Mouse (Mus musculus): Measurements from ENCODE around the gene Gm6034.
"Not testable (repeated sequence)": the region's sequence is repeated elsewhere in the genome, so short reads cannot be mapped to it uniquely, and the experiment has no call there.

The Gm6034 gene

DNA sequence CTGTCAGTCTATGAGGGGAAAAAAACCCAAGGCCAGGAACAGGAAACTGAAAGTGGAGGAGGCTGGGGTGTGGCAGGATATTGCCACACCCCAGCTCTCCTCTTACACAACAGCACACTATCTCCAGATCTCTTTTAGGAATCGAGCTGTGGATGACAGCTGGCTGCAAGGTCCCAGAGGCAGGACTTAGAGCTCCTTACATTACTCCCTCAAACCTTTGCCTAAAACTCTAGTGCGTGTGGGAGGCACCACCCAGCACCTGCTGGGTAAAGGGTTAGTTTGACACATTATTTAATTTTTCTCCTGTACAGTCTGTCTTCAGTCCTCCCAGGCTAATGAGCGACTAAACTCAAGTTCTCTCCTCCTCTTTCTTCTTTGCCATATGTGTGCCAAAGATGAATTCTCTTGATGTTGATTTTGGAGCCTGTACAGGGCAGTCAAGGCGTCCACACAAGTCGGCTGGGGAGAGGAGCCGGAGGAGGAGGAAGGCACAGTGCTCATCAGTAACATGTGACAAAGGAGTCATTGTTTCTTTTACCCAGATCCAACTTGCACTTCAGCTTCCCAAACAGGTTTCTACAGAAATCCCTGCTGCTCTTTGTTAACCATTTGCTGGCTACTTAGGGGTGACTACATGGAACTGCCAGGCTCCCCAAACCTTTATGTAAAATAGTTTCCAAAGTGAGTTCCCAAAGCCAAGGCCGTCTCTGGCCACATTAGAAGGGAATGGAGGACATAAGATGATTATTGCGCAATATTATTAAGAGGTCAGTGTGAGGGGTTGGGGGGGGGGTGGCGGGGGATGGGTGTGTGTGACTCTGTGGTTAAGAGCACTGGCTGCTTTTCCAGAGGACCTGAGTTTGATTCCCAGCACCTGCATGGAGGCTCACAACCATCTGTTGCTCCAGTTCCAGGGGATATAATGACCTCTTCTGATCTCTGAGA is 18.8 kb upstream of the Gm6034 start:
- DNase-seq, result no peak

DNA sequence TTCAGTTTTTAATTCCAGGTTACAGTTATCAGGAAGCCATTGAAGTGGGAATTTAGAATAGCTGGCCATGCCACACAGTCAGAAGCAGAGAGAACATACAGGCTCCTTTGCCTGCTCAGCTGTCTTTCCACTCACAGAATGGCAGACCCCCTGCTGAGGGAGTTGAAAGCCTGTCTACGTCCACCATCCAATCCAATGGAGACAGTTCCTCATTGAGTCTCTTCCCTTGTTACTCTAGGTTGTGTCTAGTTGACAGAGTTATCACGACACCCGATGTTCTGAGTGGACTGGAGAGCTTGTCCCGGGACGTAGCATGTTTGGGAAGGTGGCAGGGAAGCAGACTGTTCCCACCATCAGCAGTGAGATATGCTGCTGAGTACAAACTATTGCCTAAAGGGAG is 17.6 kb upstream of the Gm6034 start:
- no peak for DNase-seq

DNA sequence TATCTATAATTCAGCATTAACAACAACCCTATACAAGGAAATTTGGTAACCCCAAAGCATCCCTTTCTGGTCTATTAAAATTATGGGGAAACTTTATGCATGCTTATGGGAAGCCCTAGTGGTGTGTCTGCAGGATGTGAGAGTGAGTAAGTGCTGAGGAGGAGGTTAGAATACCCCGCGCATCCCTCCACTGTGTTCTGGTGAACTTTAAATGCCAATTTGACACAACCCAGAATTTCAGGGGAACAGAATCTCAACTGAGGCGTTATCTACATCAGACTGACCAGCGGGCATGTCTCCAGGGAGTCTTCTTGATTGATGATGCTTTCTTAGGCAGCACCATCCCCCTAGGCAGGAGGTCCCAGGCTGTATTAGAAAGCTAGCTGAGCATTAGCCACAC is 16.9 kb upstream of the Gm6034 start:
- DNase-seq, result no peak

DNA sequence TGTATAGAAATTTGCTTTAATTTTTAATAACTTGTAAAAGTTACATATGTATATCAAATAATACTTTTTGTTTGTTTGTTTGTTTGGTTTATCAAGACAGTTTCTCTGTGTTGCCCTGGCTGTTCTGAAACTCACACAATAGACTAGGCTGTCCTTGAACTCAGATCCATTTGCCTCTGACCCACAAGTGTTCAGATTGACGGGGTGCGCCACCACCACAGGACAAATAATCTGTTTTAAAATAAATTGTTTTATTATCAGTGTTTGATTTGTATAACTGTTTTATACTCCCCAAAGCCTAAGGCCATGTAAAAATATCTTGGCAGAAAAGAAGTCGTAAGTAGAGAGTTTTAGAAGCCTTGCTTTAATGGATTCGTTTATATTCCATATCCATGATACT is 15.1 kb upstream of the Gm6034 start:
- no peak for DNase-seq

DNA sequence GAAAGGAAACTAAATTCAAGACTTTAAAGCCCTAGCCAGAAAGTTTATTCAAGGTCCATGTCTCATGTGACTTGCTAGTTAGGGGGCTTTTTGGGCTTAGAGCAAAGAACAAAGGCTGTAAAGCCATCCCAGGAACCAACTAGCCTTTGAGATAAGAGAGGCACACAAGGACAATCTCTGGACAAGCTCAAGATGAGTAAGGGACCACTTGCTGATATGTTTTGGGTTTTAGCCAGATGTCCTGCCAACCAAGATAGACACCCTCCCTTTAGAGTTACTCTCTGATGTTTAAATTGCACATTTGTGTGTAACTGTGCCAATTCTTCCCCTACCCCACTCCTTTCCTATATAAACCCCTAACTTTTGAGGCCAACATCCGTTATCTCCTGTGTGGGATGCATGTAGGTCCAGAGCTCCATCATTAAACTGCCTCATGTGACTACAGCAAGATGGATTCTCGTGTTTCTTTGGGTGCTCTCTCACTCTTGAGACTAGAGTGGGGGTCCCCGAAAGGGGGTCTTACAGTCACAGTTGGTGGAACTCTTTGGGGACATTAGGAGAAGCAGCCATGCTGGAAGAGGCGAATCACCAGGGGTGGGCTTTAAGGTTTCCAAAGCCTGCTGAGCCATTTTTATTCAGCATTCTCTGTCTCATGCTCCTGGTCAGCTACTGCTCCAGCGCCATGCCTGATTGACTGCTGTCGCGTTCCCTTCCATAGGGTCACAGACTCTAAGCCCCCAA is 13.7 kb upstream of the Gm6034 start:
- no peak for DNase-seq

DNA sequence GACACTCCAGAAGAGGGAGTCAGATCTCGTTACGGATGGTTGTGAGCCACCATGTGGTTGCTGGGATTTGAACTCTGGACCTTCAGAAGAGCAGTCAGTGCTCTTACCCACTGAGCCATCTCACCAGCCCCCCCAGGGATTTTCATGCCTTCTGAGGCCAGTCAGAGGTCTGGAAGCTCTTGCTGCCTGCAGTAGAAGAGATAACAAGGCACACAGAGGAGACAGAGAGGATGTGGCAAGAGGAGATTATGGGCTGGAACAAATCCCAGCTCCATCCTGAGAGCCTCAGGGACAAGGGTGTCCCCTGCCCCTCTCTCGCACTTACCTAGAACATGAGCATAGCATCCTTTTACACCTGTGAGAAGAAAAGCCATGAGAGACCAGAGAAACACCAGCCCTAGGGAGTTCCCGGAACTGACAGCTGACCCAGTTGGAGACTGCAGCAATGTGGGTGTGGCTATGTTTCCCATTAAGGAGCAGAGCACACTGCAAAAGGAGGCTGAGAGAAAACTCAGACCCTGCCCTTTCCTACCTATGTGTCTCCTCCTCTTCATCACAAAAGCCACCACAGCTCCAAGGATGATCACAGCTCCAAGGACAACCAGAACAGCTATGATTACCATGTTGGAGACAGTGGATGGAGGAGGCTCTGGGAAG is 12.6 kb upstream of the Gm6034 start:
- DNase-seq, result not testable (repeated sequence)

DNA sequence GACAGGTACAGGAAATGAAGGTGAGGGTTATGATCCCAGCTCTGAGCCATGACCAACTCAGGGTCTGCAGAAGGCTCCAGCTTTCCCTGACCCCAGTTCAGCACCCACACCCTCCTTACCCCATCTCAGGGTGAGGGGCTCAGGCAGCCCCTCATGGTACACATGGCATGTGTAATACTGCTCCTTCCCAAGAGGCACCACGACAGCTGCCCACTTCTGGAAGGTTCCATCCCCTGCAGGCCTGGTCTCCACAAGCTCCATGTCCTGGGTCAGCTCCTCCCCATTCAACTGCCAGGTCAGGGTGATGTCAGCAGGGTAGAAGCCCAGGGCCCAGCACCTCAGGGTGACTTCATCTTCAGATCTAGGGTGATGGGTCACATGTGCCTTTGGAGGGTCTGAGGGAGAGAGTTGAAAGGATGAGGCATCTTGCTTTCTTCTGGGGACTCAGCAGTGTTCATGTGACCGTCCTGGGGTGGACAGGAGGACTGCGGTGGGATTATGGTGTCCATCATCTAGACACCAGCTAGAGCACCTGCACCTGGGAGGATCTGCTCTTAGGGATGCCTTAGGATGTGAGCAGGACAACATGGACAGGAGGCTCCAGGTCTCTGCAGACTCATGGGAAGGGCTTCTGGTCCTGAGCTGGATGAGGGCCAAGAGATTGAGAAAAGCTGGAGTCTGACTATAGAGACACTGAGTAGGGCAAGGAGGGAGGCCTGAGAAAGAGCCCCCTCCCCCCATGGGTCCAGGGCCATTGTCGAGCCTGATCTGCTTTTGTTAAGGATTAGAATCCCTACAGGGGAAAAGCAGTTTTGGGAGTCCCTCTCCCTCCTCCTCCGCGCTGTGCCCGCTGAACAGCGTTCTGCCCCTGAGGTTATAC is 11.8 kb upstream of the Gm6034 start:
- not testable (repeated sequence) for DNase-seq

DNA sequence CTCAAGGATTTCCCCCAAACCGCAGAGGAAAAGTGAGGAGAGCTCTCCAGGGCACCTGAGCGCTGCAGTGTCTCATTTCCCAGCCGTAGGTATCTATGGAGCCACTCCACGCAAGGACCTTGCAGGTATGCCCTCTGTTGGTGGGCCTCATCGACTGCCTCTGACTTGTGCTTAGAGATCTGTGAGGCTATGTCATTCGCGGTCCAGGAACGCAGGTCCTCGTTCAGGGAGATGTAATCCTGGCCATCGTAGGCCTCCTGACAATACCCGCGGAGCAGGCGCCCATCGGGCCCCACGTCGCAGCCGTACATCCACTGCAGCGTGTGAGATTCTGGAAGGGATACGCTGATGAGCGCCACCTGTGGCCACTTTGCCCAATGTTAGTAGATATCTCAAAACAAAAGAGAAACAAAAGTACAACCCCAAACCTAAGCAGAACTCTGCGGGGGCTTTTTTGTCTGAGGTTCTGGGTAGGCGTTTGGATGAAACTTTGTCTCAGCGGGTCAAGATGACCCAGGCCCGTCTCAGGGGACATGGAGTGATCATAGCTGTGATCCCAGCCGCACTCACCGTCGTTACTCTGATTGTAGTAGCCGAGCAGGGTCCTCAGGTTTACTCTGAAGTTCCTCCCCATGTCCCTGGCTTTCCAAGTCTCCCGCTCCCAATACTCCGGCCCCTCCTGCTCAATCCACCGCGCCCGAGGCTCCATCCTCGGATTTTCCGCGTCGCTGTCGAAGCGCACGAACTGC is 11.0 kb upstream of the Gm6034 start:
- DNase-seq, result peak; percentile 59 to 66

DNA sequence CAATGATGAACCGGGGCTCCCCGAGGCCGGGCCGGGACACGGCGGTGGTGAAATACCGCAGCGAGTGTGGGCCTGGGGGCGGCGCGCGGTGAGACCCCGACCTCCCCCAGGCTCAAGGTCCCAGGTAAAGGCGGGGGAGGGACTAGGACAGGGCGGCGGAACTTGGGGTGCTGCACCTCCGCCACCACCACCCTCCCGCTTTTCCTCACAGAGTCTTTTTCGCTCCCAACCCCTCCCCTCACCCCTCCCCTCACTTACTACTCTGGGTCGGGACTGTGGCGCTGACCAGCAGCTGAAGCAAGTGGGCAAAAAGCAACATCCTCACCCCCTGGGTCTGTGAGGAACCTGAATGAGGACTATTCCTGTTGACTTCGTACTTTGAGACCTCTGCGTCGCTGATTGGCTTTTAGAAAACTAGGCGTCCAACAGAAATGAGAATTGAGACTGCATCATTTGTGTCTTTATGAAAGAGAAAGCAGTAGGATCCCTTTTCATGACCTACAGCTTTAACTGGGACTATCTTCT is 10.3 kb upstream of the Gm6034 start, which contains the start of gene H2-T23:
Gene H2-T23 (minus strand): TSS at position 505 of the 525 bp plus-strand sequence.
- DNase-seq, result peak; percentile 63 to 67

DNA sequence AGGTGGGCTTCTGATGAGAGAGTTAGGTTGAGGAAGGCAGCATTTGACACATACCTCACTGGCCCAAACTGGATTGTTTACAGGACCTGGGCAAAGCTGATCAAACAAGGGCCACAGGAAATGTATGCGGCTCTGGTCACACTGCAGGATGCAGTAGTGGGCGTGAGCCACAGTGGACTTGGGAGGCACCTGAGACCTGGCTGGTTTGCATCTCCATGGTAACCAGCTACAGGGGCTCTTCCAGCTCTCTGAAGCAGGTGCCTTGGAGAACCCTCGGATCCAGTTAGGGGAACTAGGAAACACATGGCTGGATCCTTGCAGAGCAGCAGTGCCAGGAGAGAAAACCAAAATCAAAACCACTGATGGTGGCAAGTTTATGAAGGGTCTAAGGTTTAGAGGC is 8.2 kb upstream of the Gm6034 start:
- not testable (repeated sequence) for DNase-seq

DNA sequence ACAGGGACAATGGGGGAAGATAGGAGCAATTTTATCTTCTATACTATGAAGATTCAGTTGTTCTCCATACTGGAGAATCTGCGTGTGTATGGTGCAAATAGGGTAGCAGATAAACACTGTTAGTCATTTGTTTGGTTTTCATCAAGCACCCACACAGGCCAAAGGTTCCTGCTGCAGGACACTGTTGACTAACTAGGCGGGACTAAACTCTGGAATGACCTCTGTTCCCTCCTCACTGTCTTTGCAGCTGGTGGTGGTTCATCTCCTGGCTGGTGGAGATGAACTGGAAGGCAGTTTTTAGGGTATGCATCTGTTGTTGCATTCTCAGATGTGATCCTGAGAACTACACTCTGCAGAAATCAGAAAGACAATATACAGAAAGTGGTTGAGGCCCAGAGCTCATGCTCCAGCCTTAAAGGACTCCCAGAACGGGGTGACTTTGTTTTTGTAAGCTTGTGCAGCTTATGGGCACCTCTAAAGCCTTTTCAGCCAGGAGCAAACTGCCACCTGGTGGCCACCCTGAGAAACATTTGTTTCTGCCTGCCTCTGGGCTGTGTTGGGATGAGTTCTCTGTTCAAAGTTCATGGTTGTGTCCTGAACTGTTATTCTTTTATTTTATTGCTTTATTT is 7.6 kb upstream of the Gm6034 start:
- peak; percentile 49 to 63 for DNase-seq

DNA sequence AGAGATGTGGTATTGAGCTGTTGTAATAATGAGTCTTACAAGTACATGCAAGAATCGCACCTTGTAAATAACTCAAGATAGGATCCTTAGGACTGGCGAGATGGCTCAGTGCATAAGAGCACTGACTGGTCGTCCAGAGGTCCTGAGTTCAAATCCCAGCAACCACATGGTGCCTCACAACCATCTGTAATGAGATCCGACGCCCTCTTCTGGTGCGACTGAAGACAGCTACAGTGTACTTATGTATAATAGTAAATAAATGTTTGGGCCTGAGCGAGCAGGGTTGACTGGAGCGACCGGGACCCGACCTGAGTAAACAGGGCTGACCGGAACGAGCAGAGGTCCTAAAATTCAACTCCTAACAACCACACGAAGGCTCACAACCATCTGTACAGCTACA is 6.6 kb upstream of the Gm6034 start:
- not testable (repeated sequence) for DNase-seq

DNA sequence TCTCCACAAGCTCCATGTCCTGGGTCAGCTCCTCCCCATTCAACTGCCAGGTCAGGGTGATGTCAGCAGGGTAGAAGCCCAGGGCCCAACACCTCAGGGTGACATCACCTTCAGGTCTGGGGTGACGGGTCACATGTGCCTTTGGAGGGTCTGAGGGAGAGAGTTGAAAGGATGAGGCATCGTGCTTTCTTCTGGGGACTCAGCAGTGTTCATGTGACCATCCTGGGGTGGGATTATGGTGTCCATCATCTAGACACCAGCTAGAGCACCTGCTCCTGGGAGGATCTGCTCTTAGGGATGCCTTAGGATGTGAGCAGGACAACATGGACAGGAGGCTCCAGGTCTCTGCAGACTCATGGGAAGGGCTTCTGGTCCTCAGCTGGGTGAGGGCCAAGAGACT is 2.2 kb upstream of the Gm6034 start:
- not testable (repeated sequence) for DNase-seq

DNA sequence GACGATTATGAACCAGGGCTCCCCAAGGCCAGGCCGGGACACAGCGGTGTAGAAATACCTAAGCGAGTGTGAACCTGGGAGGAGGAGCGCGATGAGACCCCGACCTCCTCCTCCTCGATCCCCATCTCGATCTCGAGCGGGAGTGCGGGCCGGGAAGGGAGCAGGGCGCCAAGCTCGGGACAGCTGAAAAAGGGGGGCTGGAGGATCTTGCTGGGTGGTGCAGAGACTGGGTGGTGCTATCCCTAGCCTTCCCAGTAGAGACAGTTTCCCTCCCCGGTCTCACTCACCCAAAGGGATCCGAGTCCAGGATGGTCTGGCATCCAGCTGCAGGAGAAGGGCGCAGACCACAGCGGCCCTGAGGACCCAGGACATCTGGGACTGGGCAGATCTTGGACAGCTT is 706 bp upstream of the Gm6034 start:
- DNase-seq, result not testable (repeated sequence)

DNA sequence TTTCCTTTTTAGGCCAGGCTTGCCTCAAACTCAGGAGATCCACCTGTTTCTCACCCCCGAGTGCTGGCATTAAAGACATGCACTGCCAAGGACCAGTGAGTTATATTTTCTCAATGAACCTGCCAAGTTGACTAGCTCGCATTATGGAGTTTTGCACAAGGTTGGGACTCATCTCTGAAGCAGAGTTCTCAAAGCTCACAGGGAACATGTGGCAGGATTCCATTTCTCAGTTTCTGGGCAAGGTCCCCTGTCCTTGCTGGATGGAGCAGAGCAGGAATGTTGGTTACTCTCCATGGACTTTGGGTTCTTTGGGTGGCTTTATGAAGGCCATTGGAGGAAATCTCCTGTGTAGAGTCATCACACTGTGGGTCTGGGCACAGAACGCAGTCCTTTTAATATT is 525 bp downstream of the Gm6034 start:
- DNase-seq, result no peak

DNA sequence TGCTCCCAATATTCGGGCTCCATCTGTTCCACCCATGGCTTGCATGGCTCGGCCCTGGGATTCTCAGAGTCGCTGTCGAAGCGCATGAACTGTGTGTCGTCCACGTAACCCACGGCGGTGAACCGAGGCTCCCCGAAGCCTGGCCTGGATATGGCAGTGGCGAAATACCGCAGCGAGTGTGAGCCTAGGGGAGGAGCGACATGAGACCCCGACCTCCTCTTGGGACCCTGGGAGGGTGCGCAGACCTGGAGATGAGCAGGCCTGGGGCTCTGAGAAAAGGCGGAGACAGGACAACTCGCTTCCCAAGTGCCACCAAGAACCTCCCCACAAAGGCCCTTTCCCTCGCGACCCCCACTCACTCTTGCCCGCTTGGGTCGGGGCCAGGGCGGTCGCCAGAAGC is 15.2 kb downstream of the Gm6034 start:
- not testable (repeated sequence) for DNase-seq

DNA sequence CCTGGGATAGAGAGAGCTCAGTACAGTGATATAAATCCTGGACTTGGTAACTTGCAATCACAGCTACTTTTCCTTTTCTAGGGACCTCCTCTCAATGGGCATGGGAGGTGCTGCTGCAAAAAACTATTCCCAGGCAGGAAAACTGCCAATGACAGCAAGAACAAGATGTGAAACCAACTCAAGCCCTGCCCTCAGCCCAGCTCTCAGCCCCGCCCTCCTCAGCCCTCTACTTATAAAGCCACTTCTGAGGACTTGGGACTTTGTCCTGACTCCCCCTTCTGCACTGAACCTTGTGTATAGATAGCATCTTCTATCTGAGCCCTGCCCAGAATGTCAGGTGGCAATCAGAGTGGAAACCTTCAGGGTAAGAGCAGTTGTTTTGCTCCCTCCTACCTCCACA is 15.6 kb downstream of the Gm6034 start, which contains the start of gene Gm11127:
Gene Gm11127 (minus strand): TSS at position 10 of the 400 bp plus-strand sequence.
- not testable (repeated sequence) for DNase-seq

DNA sequence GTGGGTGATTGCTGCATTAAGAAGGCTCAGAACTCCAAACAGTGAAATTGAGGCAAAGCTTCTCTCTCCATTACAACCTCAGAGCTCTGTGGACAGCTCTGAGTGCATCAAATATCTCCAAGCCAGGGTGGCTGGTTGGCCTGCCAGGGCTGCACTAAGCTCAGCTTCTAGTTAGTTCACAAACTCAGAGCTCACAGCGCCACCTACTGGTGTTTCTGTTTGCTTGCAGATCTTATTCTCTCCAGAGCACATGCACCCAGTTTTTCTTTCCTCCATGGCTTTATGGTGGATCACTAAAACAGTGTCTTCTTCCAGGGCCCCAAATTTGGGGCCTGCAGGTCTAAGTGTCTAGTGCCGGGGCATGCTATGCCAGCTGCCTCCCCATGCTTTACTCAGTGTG is 18.1 kb downstream of the Gm6034 start:
- peak; percentile 66 to 90 for DNase-seq

DNA sequence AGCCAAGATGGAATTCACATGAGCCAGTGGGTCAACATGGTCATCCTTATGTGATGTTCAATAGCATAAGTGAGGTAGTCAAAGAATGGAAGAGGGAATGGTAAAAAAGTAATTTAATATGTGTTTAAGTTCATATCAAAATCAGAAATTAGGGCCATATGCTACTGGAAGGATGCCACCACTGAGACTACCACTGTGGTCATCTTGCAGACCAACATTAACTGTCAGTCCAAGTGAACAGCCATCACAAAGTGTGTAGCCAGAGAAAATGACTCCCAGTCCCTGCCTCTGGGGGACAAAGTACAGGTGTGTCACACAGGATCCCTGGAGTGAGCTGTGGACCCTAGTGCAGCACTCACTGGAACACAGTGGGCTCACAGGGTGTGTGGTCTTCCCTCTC is 39.1 kb downstream of the Gm6034 start:
- DNase-seq, result not testable (repeated sequence)

DNA sequence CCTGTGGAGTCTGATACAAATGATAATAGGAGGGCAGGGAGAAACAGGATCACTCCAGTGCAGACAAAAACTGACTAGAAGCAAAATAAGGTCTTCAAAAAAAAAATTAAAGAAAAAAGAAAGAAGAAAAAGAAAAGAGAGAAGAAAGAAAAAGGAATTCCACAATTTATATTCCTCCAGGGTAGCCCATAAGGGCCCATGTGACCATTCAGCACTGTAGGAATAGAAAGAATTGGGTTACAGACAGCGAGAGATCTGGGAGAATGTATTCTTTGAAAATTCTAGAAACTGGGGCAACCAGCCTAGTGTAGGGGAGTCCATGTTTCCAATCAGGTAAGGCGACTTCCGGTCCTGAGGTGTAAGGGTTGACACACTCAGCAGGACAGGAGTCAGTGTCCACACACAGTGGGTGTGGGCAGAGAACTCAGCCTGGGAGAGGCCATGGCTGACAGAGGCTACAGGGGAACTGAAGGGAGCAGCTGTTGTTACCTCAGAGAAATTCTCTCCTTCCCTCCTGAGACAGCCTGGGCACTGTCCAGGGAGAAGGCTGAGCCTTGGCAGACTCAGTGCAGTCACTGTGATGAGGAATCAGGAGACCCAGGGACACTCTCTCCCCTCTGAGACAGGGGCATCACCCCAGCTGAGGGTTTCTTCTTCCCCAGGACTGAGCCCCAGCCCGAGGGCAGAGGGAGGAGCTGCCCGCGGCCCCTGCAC is 39.9 kb downstream of the Gm6034 start:
- not testable (repeated sequence) for DNase-seq

Measured in spleen, adult 18-20 months (tissue).